In genomic region chr16:32614047-32614446, GRCm38 (mm10) we compare ENCODE assay signal across 12 mouse cellular contexts. TPM values are rescaled to one million over a fixed set of nuclear protein-coding genes. Genes with fewer than 3 reads are reported as not detected.
DNase-seq lines count a peak whose midpoint lies in the region; ATAC-seq and TF ChIP-seq lines count a peak whose summit lies in the region.
"Had no signal": no experiment of that assay in that cellular context is flagged by ENCODE, and none has a peak within 500 bp of the region (broad histone marks: within the 10 kb centered on the region; RNA-seq: fewer than 3 reads in every experiment).

No protein-coding gene starts in this region.

- no peaks in the 10 kb centered on the region for H3K27me3 ChIP-seq in liver, embryonic 12.5 days (replicated peaks)
- no peaks in the 10 kb centered on the region for H3K27me3 ChIP-seq in CH12.LX (replicated peaks)
- H3K27me3 ChIP-seq: embryonic facial prominence, embryonic 12.5 days; megakaryocyte, embryonic 14.5 days had no signal

- WGBS in liver, embryonic 12.5 days (ENCODE audit: insufficient replicate concordance) = 26% methylated on average over 4 of the region's 4 CpGs

- peak; percentile 42 for TF ChIP-seq RAD21 in CH12.LX (IDR thresholded peaks at IDR 0.05; ENCODE audit: low read depth, low read length)

- DNase-seq in liver (no peak), CH12.LX (ENCODE audit: extremely low read depth) (peak; percentile 64), ZHBTc4 (ENCODE audit: low read depth, low spot score) (peak; percentile 44), adipocyte (ENCODE audit: low spot score) (no peak)
- no peak for DNase-seq in right cerebral cortex, adult 2 months (ENCODE audit: low spot score in 2 of 2)
- no peak for DNase-seq in adrenal gland, postnatal 10 days
- DNase-seq: cerebellum, adult 8-10 months had no signal

- H3K9ac ChIP-seq in liver, embryonic 12.5 days = peak overlapping the region; percentile 56; the same call in 1 of the 2 replicates
- no peak overlapping the region for H3K9ac ChIP-seq in CH12.LX (ENCODE audit: insufficient read depth, low read depth)
- H3K9ac ChIP-seq: embryonic facial prominence, embryonic 12.5 days had no signal

- TF ChIP-seq POLR2A in CH12.LX (IDR thresholded peaks at IDR 0.05; ENCODE audit: low read depth, low read length) = no peak

- peak overlapping the region; percentile 23; the same call in 1 of the 2 replicates for H3K4me3 ChIP-seq in liver, embryonic 12.5 days
- H3K4me3 ChIP-seq in CH12.LX (replicated peaks in 1 of 3; ENCODE audit: low read depth in 2 of 3, low read length in 2 of 3, poor library complexity in 1 of 3) = no peak overlapping the region
- H3K4me3 ChIP-seq: embryonic facial prominence, embryonic 12.5 days; limb, embryonic 10.5 days; megakaryocyte, embryonic 14.5 days had no signal

- H3K9me3 ChIP-seq in liver, embryonic 12.5 days (replicated peaks) = no peaks in the 10 kb centered on the region
- H3K9me3 ChIP-seq in CH12.LX (replicated peaks; ENCODE audit: low read length) = no peaks in the 10 kb centered on the region
- H3K9me3 ChIP-seq: embryonic facial prominence, embryonic 12.5 days; limb, embryonic 10.5 days; megakaryocyte, embryonic 14.5 days had no signal

- ATAC-seq in liver, embryonic 12.5 days = no peak
- 0 out of 2 replicates have a peak, but pooled peaks have one; percentile 31 for ATAC-seq in megakaryocyte, adult 5-6 weeks (ENCODE audit: poor library complexity, severe bottlenecking)

- dilution Hi-C loops in CH12.LX (cut with MboI; ENCODE audit: extremely low pct_ligation_motif_present, extremely low pct_unique_long_range_greater_than_20kb, low sequenced_read_pairs) = no loop called here

- peaks cover 33% of the 10 kb centered on the region for H3K4me1 ChIP-seq in liver, embryonic 12.5 days
- H3K4me1 ChIP-seq in CH12.LX (ENCODE audit: control insufficient read depth in 1 of 2, insufficient read depth in 2 of 2) = peaks cover 0 to 37% of the 10 kb centered on the region in 2 experiments; a peak in 2 of 4 replicates

- H3K79me2 ChIP-seq in CH12.LX (replicated peaks; ENCODE audit: control insufficient read depth, extremely low read depth, insufficient read depth, poor library complexity, severe bottlenecking) = peaks cover 47% of the 10 kb centered on the region

- peaks cover 84% of the 10 kb centered on the region for H3K36me3 ChIP-seq in liver, embryonic 12.5 days
- H3K36me3 ChIP-seq in CH12.LX (replicated peaks in 1 of 2; ENCODE audit: control insufficient read depth in 1 of 2, insufficient read depth in 1 of 2, low read length in 1 of 2) = peaks cover 22 to 48% of the 10 kb centered on the region in 2 experiments

- H3K4me2 ChIP-seq in liver, embryonic 12.5 days = peak overlapping the region; percentile 78
- H3K4me2 ChIP-seq in CH12.LX (ENCODE audit: insufficient read depth, low read depth, poor library complexity, severe bottlenecking) = no peak overlapping the region
- H3K4me2 ChIP-seq: embryonic facial prominence, embryonic 12.5 days had no signal

- H3K27ac ChIP-seq in liver, embryonic 12.5 days = peak overlapping the region; percentile 96
- no peak overlapping the region for H3K27ac ChIP-seq in CH12.LX (ENCODE audit: insufficient read depth, low read depth)
- H3K27ac ChIP-seq: embryonic facial prominence, embryonic 12.5 days; limb, embryonic 10.5 days had no signal

- TF ChIP-seq EP300 in CH12.LX (IDR thresholded peaks at IDR 0.05; ENCODE audit: low read length) = no peak

- peak in 1 of 2 experiments; percentile 83; a peak in 3 of 4 replicates for TF ChIP-seq CTCF in CH12.LX (conservative IDR thresholded peaks at IDR 0.05 in 1 of 2, IDR thresholded peaks at IDR 0.05 in 1 of 2; ENCODE audit: low read depth in 2 of 2, low read length in 2 of 2)

- in situ Hi-C loops in CH12.LX (cut with MboI; ENCODE audit: low pct_ligation_motif_present, low pct_unique_long_range_greater_than_20kb, low sequenced_read_pairs) = no loop called here

TF ChIP-seq in CH12.LX, 34 proteins besides CTCF, POLR2A, EP300 and RAD21:
- TF ChIP-seq USF2 (conservative IDR thresholded peaks at IDR 0.05; ENCODE audit: low read depth, low read length) = no peak
- no peak for TF ChIP-seq CHD2 (IDR thresholded peaks at IDR 0.05; ENCODE audit: low read length)
- TF ChIP-seq ZC3H11A (IDR thresholded peaks at IDR 0.05; ENCODE audit: low read depth, low read length) = no peak
- TF ChIP-seq ELF1 (IDR thresholded peaks at IDR 0.05; ENCODE audit: low read depth, low read length) = no peak; the same call in 1 of the 2 replicates
- TF ChIP-seq POLR2AphosphoS2 (IDR thresholded peaks at IDR 0.05; ENCODE audit: low read depth, low read length) = no peak
- TF ChIP-seq SMC3 (IDR thresholded peaks at IDR 0.05; ENCODE audit: low read depth, low read length) = peak; percentile 73
- TF ChIP-seq MYC (IDR thresholded peaks at IDR 0.05; ENCODE audit: low read depth, low read length) = peak; percentile 94
- peak; percentile 84 for TF ChIP-seq ZNF384 (IDR thresholded peaks at IDR 0.05; ENCODE audit: low read depth, low read length)
- TF ChIP-seq TCF12 (IDR thresholded peaks at IDR 0.05; ENCODE audit: low read depth, low read length) = no peak
- TF ChIP-seq USF1 (IDR thresholded peaks at IDR 0.05; ENCODE audit: low read depth, low read length) = no peak
- no peak for TF ChIP-seq E2F4 (IDR thresholded peaks at IDR 0.05; ENCODE audit: insufficient replicate concordance, low read depth, low read length)
- no peak for TF ChIP-seq ZKSCAN1 (IDR thresholded peaks at IDR 0.05; ENCODE audit: borderline replicate concordance, low read depth, low read length)
- TF ChIP-seq CHD1 (IDR thresholded peaks at IDR 0.05; ENCODE audit: low read depth, low read length) = no peak
- TF ChIP-seq ZMIZ1 (IDR thresholded peaks at IDR 0.05; ENCODE audit: low read depth, low read length) = no peak
- TF ChIP-seq PAX5 (IDR thresholded peaks at IDR 0.05; ENCODE audit: low read length) = no peak
- no peak for TF ChIP-seq NELFE (IDR thresholded peaks at IDR 0.05; ENCODE audit: low read depth, low read length)
- no peak for TF ChIP-seq ETS1 (conservative IDR thresholded peaks at IDR 0.05; ENCODE audit: low read depth, low read length)

RNA-seq across cellular contexts. Expression of gene Tfrc, which starts 5.3 kb away (rescaled TPM):
- 327 and 339 TPM in 2 replicates for polyA plus RNA-seq in liver, embryonic 12.5 days (2016; fragmentation: Nextera tagmentation; extraction: Ambion mirVana)
- 328 and 358 TPM in 2 replicates for total RNA-seq in CH12.LX (2012; rRNA removed)
- total RNA-seq in CH12.LX (2014; rRNA removed) = 840 and 921 TPM in 2 replicates
- 186 and 190 TPM in 2 replicates for polyA plus RNA-seq in CH12.LX (2012; ENCODE audit: insufficient read length, low read depth)
- 29.5 and 41.5 TPM in 2 replicates for total RNA-seq in megakaryocyte, adult 5-6 weeks (2015)
- total RNA-seq in megakaryocyte, adult 5-6 weeks (2017) = 29.6 and 44.3 TPM in 2 replicates
- total RNA-seq in adrenal gland, postnatal 10 days (2021) = 100 to 1,000 TPM; 138 to 212 TPM

RNA-seq across cellular contexts. Expression of gene Tnk2, which starts 29.6 kb away (rescaled TPM):
- 6.3 and 6.6 TPM in 2 replicates for polyA plus RNA-seq in liver, embryonic 12.5 days (2016; fragmentation: Nextera tagmentation; extraction: Ambion mirVana)
- total RNA-seq in CH12.LX (2012; rRNA removed) = 31.9 and 35.9 TPM in 2 replicates
- total RNA-seq in CH12.LX (2014; rRNA removed) = 14.7 and 18.8 TPM in 2 replicates
- 62.2 and 67.7 TPM in 2 replicates for polyA plus RNA-seq in CH12.LX (2012; ENCODE audit: insufficient read length, low read depth)
- 5.5 and 12.0 TPM in 2 replicates for total RNA-seq in megakaryocyte, adult 5-6 weeks (2015)
- total RNA-seq in megakaryocyte, adult 5-6 weeks (2017) = 6.4 and 8.6 TPM in 2 replicates
- 10 to 100 TPM; 45.1 to 85.2 TPM for total RNA-seq in adrenal gland, postnatal 10 days (2021)

Comparison
In these comparisons a context has a peak if more than half of its experiments do, and no peak if none do; other contexts are left out.
1. DNase-seq: peak in CH12.LX (single experiment) and ZHBTc4 (single experiment); none in liver (single experiment), adipocyte (single experiment), right cerebral cortex, adult 2 months (0 of 2) and adrenal gland, postnatal 10 days (single experiment).